Mouse (Mus musculus) gastrocnemius, postnatal 14 days (tissue): ENCODE data around the gene Tec. TPM values are rescaled to one million over a fixed set of nuclear protein-coding genes. Genes with fewer than 3 reads are reported as not detected.

Experiments used
- DNase-seq: peaks from one replicate; pipeline ENCODE4 v3.0.0; 2021; ENCODE audit warnings: mixed read lengths
- intact Hi-C: fragments of 180-260 bp; cut with DNase I; formaldehyde crosslinking; loops from one replicate; pipeline ENCODE4 v1.15.1; 2025; ENCODE audit warnings: low total_unique reads
- total RNA-seq, 2 experiments: library from RNA; stranded (reverse); gene quantifications; 2 replicates each; pipeline ENCODE4 v1.2.3; 2021

The Tec gene
- total RNA-seq, 2 experiments from 2014 or later: 2.0 to 2.4 TPM

- intact Hi-C loops: no loop called here
- DNase-seq: no peak
These were observed 58.8 kb downstream of the Tec start for GRCm38 (mm10) chr5:72809480-72809879.

- peak; percentile 63 for DNase-seq
- intact Hi-C loops: no loop called here
These were observed 59.7 kb downstream of the Tec start for GRCm38 (mm10) chr5:72808456-72809111.

- DNase-seq: no peak
- intact Hi-C loops: no loop called here
These were observed 65.4 kb downstream of the Tec start for GRCm38 (mm10) chr5:72802851-72803250.

GRCm38 (mm10) chr5:72798563-72798962 lies 69.7 kb downstream of the Tec start:
- intact Hi-C loops: no loop called here
- no peak for DNase-seq

GRCm38 (mm10) chr5:72796186-72796613 lies 72.1 kb downstream of the Tec start:
- peak; percentile 43 for DNase-seq
- intact Hi-C loops: no loop called here

GRCm38 (mm10) chr5:72793309-72793850 lies 74.9 kb downstream of the Tec start:
- intact Hi-C loops: no loop called here
- DNase-seq: peak; percentile 13

GRCm38 (mm10) chr5:72791789-72792188 lies 76.5 kb downstream of the Tec start:
- no peak for DNase-seq

GRCm38 (mm10) chr5:72791386-72791785 lies 76.9 kb downstream of the Tec start:
- intact Hi-C loops: no loop called here

More at GRCm38 (mm10) chr5:72791789-72792188, 76.5 kb downstream of the Tec start:
- intact Hi-C loops: no loop called here

GRCm38 (mm10) chr5:72785451-72785850 lies 82.8 kb downstream of the Tec start:
- intact Hi-C loops: no loop called here
- no peak for DNase-seq

More at GRCm38 (mm10) chr5:72791386-72791785, 76.9 kb downstream of the Tec start:
- DNase-seq: no peak

GRCm38 (mm10) chr5:72784719-72785118 lies 83.6 kb downstream of the Tec start:
- intact Hi-C loops: no loop called here
- DNase-seq: no peak

GRCm38 (mm10) chr5:72783957-72784356 lies 84.3 kb downstream of the Tec start:
- intact Hi-C loops: no loop called here
- DNase-seq: no peak

- DNase-seq: no peak
- intact Hi-C loops: no loop called here
These were observed 85.2 kb downstream of the Tec start for GRCm38 (mm10) chr5:72783123-72783522.

GRCm38 (mm10) chr5:72781776-72782175 lies 86.5 kb downstream of the Tec start:
- DNase-seq: no peak
- intact Hi-C loops: no loop called here

- no peak for DNase-seq
- intact Hi-C loops: no loop called here
These were observed 91.7 kb downstream of the Tec start for GRCm38 (mm10) chr5:72776595-72776994.

GRCm38 (mm10) chr5:72776127-72776526 lies 92.2 kb downstream of the Tec start:
- DNase-seq: no peak
- intact Hi-C loops: no loop called here

GRCm38 (mm10) chr5:72769841-72770240 lies 98.4 kb downstream of the Tec start:
- no peak for DNase-seq
- intact Hi-C loops: no loop called here

GRCm38 (mm10) chr5:72763546-72763945 lies 104.7 kb downstream of the Tec start:
- DNase-seq: no peak
- intact Hi-C loops: no loop called here

- intact Hi-C loops: no loop called here
- DNase-seq: no peak
These were observed 105.3 kb downstream of the Tec start for GRCm38 (mm10) chr5:72763025-72763424.

- DNase-seq: no peak
- intact Hi-C loops: no loop called here
These were observed 106.5 kb downstream of the Tec start for GRCm38 (mm10) chr5:72761758-72762157.

- intact Hi-C loops: no loop called here
- no peak for DNase-seq
These were observed 107.0 kb downstream of the Tec start for GRCm38 (mm10) chr5:72761237-72761636.
